Mouse (Mus musculus) spleen, embryonic (tissue): ENCODE measurements around the gene A730071L15Rik.

ENCODE experiments used
- CTCF ChIA-PET: fragments of 350-600 bp; sonication (Branson Sonifier 250); formaldehyde crosslinking; loops from one replicate; lab custom pipeline; 2022; lab: Charles Lee

A730071L15Rik gene

DNA sequence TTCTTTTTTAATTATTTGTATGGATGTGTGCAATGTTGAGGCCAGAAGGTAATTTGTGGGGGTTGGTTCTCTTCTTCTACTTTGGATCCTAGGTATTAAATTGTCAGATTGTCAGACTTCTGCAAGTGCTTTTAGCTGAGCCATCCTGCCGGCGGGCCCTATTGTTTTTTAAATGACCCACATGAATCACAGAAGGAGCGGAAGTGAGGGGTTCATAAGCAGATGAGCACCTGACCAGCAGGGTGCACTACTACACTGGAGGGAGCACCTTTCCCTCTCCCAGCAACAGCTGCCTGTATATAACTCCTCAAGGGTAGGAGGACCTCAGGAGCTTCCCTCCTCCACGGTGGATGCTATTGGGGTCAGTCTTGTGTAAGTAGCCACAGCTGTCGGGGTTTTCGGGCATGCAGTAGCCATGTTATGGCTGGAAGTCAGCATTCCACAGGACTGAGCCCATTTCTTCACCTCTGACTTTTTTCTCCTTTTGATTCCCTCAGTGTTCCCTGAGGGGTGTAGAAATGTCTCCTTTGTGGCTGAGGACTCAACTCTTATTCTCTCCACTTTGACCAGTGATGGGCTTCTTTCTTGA is 18.9 kb upstream of the A730071L15Rik start:
- CTCF ChIA-PET, result no interaction called here

- CTCF ChIA-PET, result interaction anchor here (0.6 kb wide), 1 partner anchor 1709 kb away, joined by 12 read pairs; no protein-coding TSS in a partner anchor
These were observed 16.6 kb upstream of the A730071L15Rik start for GRCm38 (mm10) chr11:6183246-6183645.

GRCm38 (mm10) chr11:6184202-6184935 is 15.5 kb upstream of the A730071L15Rik start:
- CTCF ChIA-PET, result interaction anchor here (0.6 kb wide), 1 partner anchor 1128 kb away, joined by 4 read pairs; no protein-coding TSS in a partner anchor

- CTCF ChIA-PET, result interaction anchor here (1.3 kb wide), 1 partner anchor 192 kb away, joined by 3 read pairs; no protein-coding TSS in a partner anchor
These were observed 12.4 kb upstream of the A730071L15Rik start for GRCm38 (mm10) chr11:6187399-6187798.

DNA sequence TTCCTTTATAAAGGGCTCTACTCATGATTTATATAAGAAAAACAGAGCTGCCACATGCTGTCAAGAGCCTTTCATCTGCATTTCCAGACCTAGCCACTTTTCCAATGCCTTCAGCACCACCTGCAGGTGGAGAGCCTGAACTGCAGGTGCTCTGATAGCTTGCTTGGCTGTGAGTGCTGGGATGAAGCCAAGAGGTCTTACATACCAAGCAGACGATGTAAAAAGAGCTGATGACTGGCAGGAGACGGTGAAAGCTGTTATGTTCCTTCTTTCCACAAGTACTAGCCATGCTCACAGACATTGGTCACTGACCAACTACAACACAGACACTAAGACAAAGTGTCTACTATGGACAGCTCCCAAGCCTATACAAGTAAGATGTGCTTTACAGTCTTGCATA is 12.0 kb upstream of the A730071L15Rik start:
- CTCF ChIA-PET, result interaction anchor here (1.3 kb wide), 1 partner anchor 192 kb away, joined by 3 read pairs; no protein-coding TSS in a partner anchor

GRCm38 (mm10) chr11:6196780-6197179 is 3.0 kb upstream of the A730071L15Rik start:
- CTCF ChIA-PET, result no interaction called here

DNA sequence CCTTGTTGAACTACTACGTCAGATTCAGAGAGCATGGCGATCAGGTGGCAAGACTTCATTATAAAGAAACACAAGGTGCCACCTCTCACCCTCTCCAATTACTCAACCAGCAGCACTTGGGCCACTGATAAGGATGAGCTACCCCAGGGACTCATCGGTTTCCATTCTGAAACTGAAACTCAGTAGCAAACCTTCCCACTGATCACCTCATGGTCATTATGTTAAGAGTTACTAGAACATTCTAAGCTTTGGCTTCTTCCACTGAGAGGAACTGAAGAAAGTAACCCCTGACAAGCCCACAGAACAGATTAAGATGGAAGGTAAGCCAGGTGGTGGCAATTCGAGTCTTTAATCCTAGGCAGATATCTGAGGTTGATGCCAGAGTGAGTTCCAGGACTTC is 1.4 kb upstream of the A730071L15Rik start:
- CTCF ChIA-PET, result interaction anchor here (0.6 kb wide), 1 partner anchor 135 kb away, joined by 3 read pairs; no protein-coding TSS in a partner anchor

DNA sequence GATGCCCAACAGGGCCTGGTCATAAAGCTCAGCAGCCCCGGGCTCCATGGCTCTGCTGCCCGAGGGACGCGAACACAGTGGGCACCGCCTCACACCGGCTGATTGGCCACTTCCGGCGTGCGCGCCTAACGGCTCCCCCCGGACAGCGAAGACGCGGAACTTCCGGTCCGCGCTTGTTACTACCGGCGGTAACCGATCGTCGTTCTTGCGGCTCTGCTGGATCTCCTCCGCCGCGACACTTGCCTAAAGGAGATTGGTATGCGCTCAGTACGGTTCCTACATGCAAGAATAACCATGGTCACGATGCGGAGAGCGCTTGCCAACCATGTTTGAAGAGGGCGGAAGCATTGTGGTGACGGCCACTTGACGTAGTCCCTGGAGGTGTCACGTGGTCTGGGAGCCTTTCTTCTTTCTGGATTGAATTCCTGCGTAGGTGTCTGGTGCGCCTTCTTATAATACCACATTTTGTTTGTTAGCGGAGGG is 299 bp downstream of the A730071L15Rik start, which contains the start of gene Nudcd3:
Nudcd3 (minus strand) TSS at position 329 of the 483 bp plus-strand sequence.
- CTCF ChIA-PET, result no interaction called here

DNA sequence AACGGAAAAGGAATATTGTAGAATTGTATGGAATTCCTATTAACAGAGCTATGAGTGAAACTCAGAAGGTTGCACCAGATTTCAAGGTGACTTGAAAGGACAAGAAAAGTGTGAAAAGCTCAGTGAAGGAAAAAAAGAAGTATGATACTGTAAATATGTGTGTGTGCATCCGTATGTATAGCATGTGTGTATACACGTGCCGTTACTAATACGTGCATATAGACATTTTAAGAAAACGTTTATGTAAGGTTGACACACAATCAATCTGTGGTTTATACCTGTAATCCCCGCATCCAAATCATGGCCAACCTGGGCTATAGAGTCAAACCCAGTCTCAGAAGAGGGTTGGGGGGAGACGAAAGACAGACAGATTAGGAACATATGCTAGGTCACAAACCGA is 741 bp downstream of the A730071L15Rik start:
- CTCF ChIA-PET, result no interaction called here

DNA sequence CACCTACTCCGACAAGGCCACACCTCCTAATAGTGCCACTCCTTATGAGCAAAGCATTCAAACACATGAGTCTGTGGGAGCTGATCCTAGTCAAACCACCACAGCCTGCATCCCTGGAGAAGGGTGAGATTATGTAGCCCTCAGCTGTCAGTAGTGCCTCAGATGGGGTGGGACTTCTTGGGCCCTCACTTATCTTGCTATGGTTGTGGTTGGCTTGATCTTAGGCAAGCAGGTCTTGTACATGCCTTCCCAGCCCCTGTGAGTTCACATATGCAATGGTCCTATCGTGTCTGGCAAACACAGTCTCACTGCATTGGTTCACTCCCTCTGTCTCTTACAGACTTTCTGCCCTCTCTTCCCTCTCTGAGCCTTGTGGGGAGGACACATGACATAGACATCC is 7.3 kb downstream of the A730071L15Rik start:
- CTCF ChIA-PET, result no interaction called here

GRCm38 (mm10) chr11:6208158-6208557 is 8.3 kb downstream of the A730071L15Rik start:
- CTCF ChIA-PET, result no interaction called here

DNA sequence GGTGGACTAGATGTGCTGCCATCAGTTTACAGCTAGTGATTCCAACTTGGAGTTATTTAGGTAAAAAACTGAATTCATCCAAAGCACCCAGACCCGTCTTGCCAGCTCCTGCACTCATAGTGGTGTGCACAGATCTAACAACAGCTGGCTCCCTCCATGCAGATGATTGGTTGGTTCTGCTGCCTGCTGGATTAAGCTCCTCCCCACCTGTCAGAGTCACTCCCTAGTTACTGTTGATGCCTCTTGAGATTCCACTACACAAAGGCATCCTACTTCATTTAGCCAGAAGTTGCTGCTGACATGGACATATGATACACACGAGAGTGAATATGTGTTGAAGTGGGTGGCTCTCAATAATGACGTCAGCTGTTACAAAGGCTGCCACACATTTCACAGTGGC is 17.0 kb downstream of the A730071L15Rik start:
- CTCF ChIA-PET, result interaction anchor here (0.5 kb wide), 1 partner anchor 141 kb away, joined by 3 read pairs; no protein-coding TSS in a partner anchor

DNA sequence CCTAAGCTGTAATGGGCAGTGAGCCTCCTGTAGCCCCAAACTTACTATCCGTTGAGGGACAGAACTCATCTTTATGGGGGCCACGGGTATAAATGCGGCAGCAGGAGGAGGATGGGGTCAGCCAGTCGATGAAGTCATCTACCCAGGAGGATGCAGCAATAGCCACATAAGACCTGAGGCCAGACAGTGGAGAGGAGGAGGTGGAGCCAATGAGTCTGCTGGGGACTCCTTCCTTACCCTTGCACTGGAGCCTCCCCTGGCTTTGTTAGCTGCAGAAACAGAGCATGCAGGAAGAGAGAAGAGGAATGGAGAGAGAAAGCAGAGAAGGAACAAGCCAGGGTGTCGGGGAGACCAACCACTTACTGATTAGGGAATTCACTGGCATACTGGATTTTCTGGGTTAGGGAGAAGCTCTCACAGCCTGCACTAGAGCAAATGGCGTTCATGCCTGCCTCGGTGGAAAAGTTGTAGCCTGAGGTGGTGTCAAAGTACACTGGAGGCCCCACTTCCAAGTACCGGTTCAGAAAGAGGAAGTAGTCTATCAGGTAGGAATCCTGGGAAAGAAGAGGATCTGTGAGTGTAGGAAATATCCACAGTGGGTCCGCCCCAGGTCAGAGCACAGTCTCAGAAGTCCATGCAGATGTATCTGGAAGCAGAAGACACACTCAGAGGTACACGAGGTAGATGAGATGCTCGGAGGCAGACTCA is 18.5 kb downstream of the A730071L15Rik start:
- CTCF ChIA-PET, result no interaction called here

DNA sequence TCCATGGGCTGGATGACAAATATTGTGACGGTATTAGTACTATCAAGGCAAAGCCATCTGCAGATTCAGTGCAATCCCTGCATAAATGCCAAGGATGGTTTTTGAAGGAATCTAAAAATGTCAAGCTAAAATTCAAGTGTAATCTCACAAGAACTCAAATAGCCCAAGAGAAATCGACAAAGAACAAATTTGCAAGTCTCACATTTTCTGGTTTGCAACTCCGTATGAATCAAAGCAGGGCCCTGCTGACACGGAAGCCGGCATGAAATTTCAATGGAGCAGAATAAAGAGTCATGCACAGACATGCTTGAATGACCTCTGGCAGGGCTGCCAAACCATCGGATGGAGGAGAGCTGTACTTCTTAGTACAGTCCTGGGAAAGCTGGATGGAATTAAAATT is 20.1 kb downstream of the A730071L15Rik start:
- CTCF ChIA-PET, result no interaction called here

- CTCF ChIA-PET, result no interaction called here
These were observed 22.4 kb downstream of the A730071L15Rik start for GRCm38 (mm10) chr11:6222187-6222586.

GRCm38 (mm10) chr11:6224541-6225229 is 24.9 kb downstream of the A730071L15Rik start:
- CTCF ChIA-PET, result no interaction called here

GRCm38 (mm10) chr11:6230012-6230411 is 30.2 kb downstream of the A730071L15Rik start, which contains the start of gene Npc1l1:
Gene Npc1l1, minus strand, starts transcription at chr11:6230143.
- CTCF ChIA-PET, result no interaction called here

DNA sequence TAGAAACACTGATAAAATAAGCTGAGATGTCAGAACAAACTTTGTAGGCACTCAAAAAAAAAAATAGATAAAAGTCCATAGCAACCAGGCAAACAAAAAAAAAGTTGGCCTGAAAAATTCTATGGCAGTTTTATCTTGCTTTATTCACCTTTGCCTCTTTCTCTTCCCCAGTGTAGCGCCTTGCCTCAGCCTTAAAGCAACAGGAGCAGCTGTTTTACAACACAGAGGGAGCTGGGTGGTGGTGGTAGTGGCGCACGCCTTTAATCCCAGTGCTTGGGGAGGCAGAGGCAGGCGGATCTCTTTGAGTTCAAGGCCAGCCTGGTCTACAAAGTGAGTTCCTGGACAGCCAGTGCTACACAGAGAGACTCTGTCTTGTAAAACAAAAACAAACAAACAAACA is 33.2 kb downstream of the A730071L15Rik start:
- CTCF ChIA-PET, result no interaction called here

- CTCF ChIA-PET, result interaction anchor here (0.7 kb wide), 1 partner anchor 30 kb away, joined by 3 read pairs; no protein-coding TSS in a partner anchor
These were observed 44.9 kb downstream of the A730071L15Rik start for GRCm38 (mm10) chr11:6244707-6245106.
